Mouse (Mus musculus): ENCODE results near the gene Pttg1.

Gene Pttg1

DNA sequence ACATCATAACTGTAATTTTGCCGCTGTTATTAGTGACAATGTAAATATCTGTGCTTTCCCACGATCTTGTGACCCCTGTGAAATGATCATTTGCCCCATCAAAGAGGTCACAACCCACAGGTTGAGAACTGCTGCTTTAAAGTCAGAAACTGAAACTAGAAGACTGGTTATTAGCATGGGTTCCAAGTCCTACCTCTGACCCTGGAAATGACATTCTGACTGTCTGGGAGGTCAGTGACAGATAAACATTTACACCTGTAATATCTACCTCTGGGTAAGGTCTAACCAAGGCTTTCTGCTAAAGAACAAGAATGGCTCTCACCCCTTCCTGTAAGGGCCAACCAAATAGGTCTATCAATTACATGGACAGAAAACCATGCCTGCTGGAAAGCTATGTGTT lies 17.2 kb downstream of the Pttg1 start:
- no peak for DNase-seq (ENCODE audit: low spot score)

DNA sequence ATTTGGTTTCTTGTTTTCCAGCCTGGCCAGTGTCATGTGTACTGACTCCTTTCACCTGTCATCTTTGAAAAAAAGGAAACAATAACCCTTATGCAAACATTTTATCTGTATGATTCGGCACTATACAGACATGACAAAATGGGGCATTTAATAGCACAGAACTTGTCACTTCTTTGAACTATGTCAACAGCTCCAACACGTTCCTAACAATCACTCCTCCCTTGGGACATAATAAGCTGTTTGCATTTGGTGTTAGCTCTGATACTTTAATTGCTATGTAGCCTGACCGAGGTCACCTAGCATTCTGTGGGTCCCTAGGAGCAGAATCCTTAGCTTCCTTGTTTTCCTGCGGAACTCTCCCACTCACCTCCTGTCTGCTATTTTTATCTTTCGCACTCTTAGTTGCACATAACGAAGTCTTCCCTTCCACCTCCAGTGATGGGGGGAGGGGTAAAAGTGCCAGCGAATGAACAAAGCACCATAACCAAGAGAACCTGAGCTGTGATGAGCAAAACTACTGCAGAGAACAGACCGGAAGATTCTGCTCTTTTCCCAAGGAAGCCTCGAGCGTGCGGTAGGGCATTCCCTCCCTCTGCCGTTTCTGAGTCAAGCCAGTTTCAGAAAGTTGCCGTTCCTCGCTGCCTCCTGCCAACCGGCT lies 21.8 kb downstream of the Pttg1 start:
- DNase-seq (ENCODE audit: low spot score), result no peak

- no peak for DNase-seq (ENCODE audit: low spot score)
Measured at GRCm38 (mm10) chr11:43400131-43400530, 25.9 kb downstream of the Pttg1 start.

GRCm38 (mm10) chr11:43399297-43399696 lies 26.8 kb downstream of the Pttg1 start:
- DNase-seq (ENCODE audit: low spot score), result peak; percentile 2

DNA sequence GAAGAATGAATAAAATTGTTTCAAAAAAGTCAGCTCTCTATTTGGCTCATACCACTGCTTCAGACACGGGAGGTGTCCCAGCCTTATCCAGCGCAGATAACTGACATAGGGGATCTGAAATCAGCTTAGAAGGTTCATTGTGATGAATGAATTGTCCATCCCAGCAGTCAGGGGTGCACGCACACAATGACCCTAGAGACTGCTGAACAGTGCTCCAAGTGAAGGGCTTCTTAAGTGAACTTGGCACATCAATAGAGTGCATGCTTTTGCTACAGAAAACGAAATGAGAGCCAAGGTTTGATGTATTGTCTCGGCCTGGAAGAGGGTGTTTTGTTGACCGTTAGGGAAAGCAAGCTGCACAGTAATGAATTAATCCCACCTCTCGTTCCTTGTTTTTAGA lies 29.4 kb downstream of the Pttg1 start:
- no peak for DNase-seq (ENCODE audit: low spot score)

GRCm38 (mm10) chr11:43396246-43396645 lies 29.8 kb downstream of the Pttg1 start:
- DNase-seq (ENCODE audit: low spot score), result no peak

- DNase-seq (ENCODE audit: low spot score), result no peak
Measured at GRCm38 (mm10) chr11:43395073-43395948, 30.7 kb downstream of the Pttg1 start.

DNA sequence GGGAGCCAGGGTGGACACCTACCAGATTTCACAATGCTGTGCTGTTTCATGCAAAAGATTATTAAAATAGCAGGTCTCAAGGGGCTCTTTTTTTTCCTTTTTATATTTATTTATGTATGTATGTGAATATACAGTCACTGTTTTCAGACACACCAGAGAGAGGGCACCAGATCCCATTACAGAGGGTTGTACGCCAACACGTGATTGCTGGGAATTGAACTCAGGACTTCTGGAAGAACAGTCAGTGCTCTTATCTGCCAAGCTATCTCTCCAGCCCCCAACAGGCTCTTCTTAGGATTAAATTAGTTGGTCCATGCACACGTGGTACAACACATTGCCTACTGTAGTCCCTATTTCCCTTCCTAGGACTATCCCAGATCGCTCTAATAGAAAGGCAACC lies 32.7 kb downstream of the Pttg1 start:
- no peak for DNase-seq (ENCODE audit: low spot score)

- no peak for DNase-seq (ENCODE audit: low spot score)
Measured at GRCm38 (mm10) chr11:43392757-43393156, 33.3 kb downstream of the Pttg1 start.

- DNase-seq (ENCODE audit: low spot score), result no peak
Measured at GRCm38 (mm10) chr11:43389118-43389517, 36.9 kb downstream of the Pttg1 start.

DNA sequence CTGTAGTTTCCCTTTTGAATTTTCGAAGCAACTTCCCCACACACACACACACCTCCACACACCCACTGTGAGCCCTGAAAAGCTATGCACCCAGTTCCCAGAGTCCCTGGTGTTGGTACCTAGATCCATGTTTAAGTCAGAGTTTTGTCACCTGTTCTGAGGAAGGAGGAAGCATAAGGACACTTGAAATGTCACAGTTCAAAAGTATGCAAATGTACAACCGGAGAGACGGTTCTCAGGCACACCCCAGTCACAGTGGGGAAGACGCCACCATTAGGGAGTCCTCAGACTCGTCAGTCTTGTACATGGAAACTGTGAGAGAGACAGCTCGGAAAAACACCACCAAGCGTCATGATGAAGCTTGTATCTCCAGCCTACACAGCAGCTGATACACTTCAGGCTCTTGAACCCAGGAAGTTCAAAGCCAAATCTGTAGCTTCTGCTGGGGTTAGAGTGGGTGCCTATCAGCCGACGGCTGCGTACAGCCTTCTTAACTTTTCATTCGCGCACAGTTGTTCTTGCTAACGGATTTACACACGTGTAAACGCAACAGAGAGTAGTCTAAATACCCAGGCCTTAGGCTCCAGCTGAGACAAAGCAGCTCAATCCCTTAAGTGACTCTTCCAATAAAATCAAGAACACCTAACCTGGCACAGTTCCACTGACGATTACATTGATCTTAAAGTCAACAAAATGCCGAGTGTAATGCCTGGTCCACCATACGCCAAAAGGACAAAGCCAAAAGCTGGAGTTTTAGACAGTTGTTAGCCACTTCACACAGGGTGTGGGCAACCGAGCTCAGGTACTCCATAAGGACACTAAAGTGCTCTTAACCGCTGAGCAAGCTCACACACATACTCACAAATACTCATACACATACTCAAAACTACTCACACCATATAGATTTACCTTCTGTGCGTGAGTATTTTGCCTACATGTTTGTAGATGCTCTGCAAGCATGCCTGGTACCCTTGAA lies 37.6 kb downstream of the Pttg1 start:
- no peak for DNase-seq (ENCODE audit: low spot score)

DNA sequence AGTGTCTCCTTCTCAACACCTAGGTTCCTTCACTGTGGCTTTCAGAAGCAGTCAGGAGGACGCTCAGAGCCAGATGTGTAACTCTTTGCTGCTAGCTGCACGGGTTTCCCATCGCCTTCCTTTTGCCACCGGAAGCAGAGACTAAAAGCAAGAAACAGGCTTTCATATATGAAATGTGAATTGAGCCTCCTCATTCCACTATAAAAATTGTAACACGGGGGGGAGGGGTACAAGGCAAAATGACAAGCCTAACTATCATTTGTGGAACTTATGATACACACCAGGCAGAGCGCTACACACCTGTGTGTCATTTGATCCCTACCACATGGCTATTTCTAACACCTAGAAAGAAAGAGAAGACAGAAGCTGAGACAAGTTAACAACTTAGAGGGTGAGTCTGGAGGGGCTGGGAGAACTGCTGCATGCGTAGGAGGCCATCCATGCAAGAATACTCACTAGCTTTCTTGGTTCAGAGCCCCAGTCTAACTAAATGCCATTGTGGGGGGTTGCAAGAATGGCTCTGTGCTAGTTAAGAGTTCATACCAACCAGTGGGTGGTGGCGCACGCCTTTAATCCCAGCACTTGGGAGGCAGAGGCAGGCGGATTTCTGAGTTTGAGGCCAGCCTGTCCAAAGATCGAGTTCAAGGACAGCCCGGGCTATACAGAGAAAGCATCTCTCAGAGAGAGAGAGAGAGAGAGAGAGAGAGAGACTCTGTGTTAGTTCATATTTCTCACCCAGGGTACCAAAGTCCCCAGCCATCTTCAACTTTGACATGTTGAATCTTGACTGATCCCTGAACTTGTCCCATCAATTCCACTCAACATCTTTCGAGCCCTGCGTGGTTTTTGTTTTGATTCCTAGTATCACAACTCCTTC lies 38.8 kb downstream of the Pttg1 start:
- DNase-seq (ENCODE audit: low spot score), result no peak

DNA sequence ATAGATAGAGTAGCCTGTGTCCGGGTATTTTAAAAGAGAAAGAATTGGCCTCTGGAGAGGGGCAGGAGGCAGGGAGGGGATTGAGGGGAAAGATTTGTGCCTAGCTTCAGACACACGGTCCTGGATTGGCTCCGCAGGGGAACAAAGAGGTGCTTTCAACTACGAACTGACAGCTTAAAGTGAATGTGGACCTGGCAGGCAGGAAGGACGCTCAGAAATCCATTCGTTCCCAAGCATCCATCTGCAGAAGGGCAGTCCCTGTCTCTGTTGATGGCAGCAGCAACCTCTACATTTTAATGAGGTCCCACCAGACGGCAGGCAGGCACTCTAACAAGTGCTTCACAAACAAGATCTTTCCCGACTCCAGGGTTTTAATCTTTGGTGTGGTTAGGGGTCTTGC lies 40.3 kb downstream of the Pttg1 start:
- DNase-seq (ENCODE audit: low spot score), result no peak

GRCm38 (mm10) chr11:43385055-43385649 lies 40.9 kb downstream of the Pttg1 start:
- no peak for DNase-seq (ENCODE audit: low spot score)

DNA sequence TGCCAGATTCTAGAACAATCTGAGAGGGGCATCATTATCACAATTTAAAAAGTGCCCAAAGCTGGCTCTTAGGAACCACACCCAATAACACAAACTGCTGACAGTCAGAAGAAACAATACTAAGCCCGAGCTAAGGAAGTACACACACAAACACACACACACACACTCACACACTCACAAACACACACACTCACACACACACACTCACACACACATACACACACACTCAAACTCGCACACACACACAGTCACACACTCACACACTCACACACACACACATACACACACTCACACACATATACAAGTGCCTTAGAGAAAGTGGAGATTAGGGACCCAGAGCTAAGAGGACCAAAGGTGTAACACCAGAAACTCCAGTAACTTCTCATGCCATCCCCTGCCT lies 42.5 kb downstream of the Pttg1 start:
- no peak for DNase-seq (ENCODE audit: low spot score)

DNA sequence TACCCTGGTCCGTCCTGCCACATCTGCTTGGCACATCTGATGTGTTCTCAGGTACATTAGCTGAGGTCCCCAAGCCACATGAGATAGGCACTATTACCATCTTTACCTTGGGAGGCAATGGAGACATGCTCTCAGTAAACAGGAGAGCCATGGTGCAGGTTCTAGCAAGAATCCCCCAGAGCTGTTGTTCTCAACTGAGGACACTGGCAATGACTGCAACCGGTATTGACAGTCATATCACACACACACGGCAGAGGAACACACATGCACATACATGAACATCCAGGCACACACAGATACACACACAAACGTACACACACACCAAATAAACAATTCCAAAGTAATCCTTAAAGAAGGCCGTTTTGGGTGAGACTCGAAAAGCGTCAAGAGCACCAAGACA lies 45.1 kb downstream of the Pttg1 start:
- DNase-seq (ENCODE audit: low spot score), result no peak

DNA sequence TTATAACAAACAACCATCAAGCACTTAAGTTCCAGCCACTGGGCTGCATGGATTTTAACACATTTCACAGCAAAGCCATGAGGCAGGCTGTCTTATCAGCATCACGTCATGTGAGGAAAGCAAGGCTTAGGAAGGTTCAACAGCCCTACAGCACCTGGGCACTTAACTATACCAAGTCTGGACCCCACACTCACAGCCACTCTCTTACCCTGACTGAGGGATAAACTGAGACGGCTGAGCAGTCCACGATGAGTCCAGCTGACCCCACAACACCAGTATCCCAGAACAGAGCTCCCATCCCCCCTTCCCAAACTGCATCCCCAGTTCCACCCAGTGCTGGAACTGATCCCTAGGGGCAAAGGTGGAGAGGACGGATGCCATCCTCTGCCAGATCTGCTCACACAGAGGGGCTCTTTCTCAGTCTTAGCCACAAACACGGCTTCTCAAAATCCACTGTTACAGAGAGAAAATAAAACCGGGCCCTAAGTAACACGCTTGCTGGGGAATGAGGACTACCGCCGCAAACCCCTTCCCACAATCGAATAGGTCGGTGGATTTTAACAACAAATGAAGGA lies 46.1 kb downstream of the Pttg1 start:
- DNase-seq (ENCODE audit: low spot score), result no peak

DNA sequence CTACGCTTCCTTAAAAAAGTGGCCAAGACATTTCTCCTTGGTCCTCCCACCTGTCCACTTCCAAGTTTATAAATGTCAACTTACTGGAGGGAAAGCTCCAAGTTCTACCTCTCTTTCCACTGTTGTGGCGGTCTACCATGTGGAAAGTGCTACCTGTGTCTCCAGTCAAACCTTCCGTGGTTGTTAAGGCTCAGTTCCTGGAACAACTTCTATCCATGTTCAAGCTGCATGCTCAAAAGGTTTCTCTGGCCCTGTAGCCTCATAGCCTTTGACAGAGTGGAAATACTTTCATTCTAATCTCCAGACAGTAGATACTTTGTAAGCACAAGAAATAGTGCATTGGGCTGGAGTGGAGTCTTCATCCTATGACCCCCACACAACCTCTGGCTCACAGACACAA lies 46.6 kb downstream of the Pttg1 start:
- no peak for DNase-seq (ENCODE audit: low spot score)

- no peak for DNase-seq (ENCODE audit: low spot score)
Measured at GRCm38 (mm10) chr11:43377083-43377850, 48.8 kb downstream of the Pttg1 start.

- no peak for DNase-seq (ENCODE audit: low spot score)
Measured at GRCm38 (mm10) chr11:43376598-43376997, 49.5 kb downstream of the Pttg1 start.
